8 mouse cellular contexts compared by ENCODE assay signal in the genomic region with DNA sequence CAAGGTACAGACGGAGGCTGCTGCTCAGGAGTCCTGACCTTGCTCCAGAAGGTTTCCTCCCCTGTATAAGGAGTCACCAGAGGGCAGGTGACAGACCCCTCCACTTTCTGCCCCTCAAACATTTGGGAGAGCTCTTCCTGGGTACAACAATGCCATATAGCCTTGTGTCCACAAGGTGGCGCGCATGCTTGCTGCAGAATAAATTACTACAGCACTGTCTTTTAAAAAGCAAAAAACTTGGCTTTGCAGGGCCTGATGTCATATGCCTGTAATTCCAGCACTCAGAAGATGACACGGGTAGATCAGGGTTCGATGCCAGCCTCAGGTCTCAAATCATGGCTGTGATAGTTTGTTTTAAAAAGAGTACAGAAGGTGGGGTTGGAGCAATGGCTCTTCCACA. TPM values are rescaled to one million over a fixed set of nuclear protein-coding genes. Genes with fewer than 3 reads are reported as not detected.
DNase-seq lines count a peak whose midpoint lies in the region; ATAC-seq and TF ChIP-seq lines count a peak whose summit lies in the region.

No protein-coding gene starts in this region.

- H3K4me1 ChIP-seq in forebrain, embryonic 14.5 days (ENCODE audit: control insufficient read depth, insufficient read depth, low read length): peaks cover 9% of the 10 kb centered on the region
- peaks cover 41% of the 10 kb centered on the region for H3K4me1 ChIP-seq in forebrain, embryonic 13.5 days
- H3K4me1 ChIP-seq in ES-Bruce4 (ENCODE audit: control insufficient read depth, insufficient read depth, low read length): no peaks in the 10 kb centered on the region
- peaks cover 8% of the 10 kb centered on the region for H3K4me1 ChIP-seq in cerebellum, adult 2 months (ENCODE audit: control insufficient read depth, insufficient read depth, low read length)

- ATAC-seq in forebrain, embryonic 14.5 days: no peak
- no peak for ATAC-seq in forebrain, embryonic 13.5 days

- peak; percentile 92 for DNase-seq in forebrain, embryonic 14.5 days (ENCODE audit: low spot score)
- peak; percentile 78 to 81 for DNase-seq in cerebellum, adult 2 months
- peak; percentile 41 for DNase-seq in gastrocnemius, postnatal 25 days
- DNase-seq in layer of hippocampus, postnatal 36 days: peak; percentile 71 to 80
- DNase-seq in testis, postnatal 10 days (ENCODE audit: low spot score): peak; percentile 89

- no peak overlapping the region for H3K27ac ChIP-seq in forebrain, embryonic 14.5 days (ENCODE audit: low read depth, low read length)
- no peak overlapping the region for H3K27ac ChIP-seq in forebrain, embryonic 13.5 days
- no peak overlapping the region for H3K27ac ChIP-seq in ES-Bruce4 (ENCODE audit: insufficient read depth, low read length)
- no peak overlapping the region for H3K27ac ChIP-seq in cerebellum, adult 2 months (ENCODE audit: insufficient read depth, low read length)

- peak; percentile 60 for TF ChIP-seq CTCF in ES-Bruce4 (IDR thresholded peaks at IDR 0.05; ENCODE audit: low read depth, low read length)
- peak; percentile 87 for TF ChIP-seq CTCF in cerebellum, adult 2 months (IDR thresholded peaks at IDR 0.05; ENCODE audit: borderline replicate concordance, insufficient read depth, low read depth, low read length)

- WGBS in forebrain, embryonic 14.5 days: 5% methylated on average over 5 of the region's 5 CpGs
- WGBS in forebrain, embryonic 13.5 days: 8% methylated on average over 5 of the region's 5 CpGs
- 6% methylated on average over 5 of the region's 5 CpGs for whole genome bisulfite sequencing in cerebellum, adult 2 months

- H3K79me2 ChIP-seq in myocyte (ENCODE audit: control insufficient read depth, insufficient read depth): no peaks in the 10 kb centered on the region

- no peak overlapping the region for H3K4me2 ChIP-seq in forebrain, embryonic 14.5 days (ENCODE audit: low read length)
- H3K4me2 ChIP-seq in forebrain, embryonic 13.5 days: no peak overlapping the region
- H3K4me2 ChIP-seq in myocyte (ENCODE audit: low read depth): no peak overlapping the region

- no peaks in the 10 kb centered on the region for H3K27me3 ChIP-seq in forebrain, embryonic 14.5 days (replicated peaks; ENCODE audit: control insufficient read depth, insufficient read depth, low read length)
- H3K27me3 ChIP-seq in forebrain, embryonic 13.5 days: no peaks in the 10 kb centered on the region; the same call in 1 of the 2 replicates
- H3K27me3 ChIP-seq in ES-Bruce4 (ENCODE audit: control insufficient read depth, insufficient read depth, low read length, poor library complexity, severe bottlenecking): no peaks in the 10 kb centered on the region
- no peaks in the 10 kb centered on the region for H3K27me3 ChIP-seq in cerebellum, adult 2 months (ENCODE audit: control insufficient read depth, insufficient read depth, low read length)
- no peaks in the 10 kb centered on the region for H3K27me3 ChIP-seq in myocyte (ENCODE audit: control insufficient read depth, insufficient read depth, insufficient read length)

- TF ChIP-seq EP300 in ES-Bruce4 (IDR thresholded peaks at IDR 0.05; ENCODE audit: insufficient read depth, low read depth, low read length): no peak

- no peak overlapping the region for H3ac ChIP-seq in myocyte (ENCODE audit: control insufficient read depth, insufficient read length)

- no peak overlapping the region for H3K4me3 ChIP-seq in forebrain, embryonic 14.5 days (ENCODE audit: low read depth, low read length)
- H3K4me3 ChIP-seq in forebrain, embryonic 13.5 days: no peak overlapping the region
- no peak overlapping the region for H3K4me3 ChIP-seq in ES-Bruce4 (ENCODE audit: low read depth, low read length)
- H3K4me3 ChIP-seq in cerebellum, adult 2 months (replicated peaks; ENCODE audit: insufficient read depth, low read depth, low read length): no peak overlapping the region
- no peak overlapping the region for H3K4me3 ChIP-seq in myocyte

- no peaks in the 10 kb centered on the region for H3K36me3 ChIP-seq in forebrain, embryonic 14.5 days (ENCODE audit: control insufficient read depth, insufficient read depth, low read length)
- no peaks in the 10 kb centered on the region for H3K36me3 ChIP-seq in forebrain, embryonic 13.5 days (ENCODE audit: poor library complexity, severe bottlenecking)
- no peaks in the 10 kb centered on the region for H3K36me3 ChIP-seq in ES-Bruce4 (ENCODE audit: control insufficient read depth, insufficient read depth, low read length, poor library complexity, severe bottlenecking)
- H3K36me3 ChIP-seq in myocyte (ENCODE audit: control insufficient read depth, insufficient read depth): no peaks in the 10 kb centered on the region

- no peak overlapping the region for H3K9ac ChIP-seq in forebrain, embryonic 14.5 days (ENCODE audit: low read length)
- no peak overlapping the region for H3K9ac ChIP-seq in forebrain, embryonic 13.5 days
- H3K9ac ChIP-seq in ES-Bruce4 (ENCODE audit: low read depth, poor library complexity, severe bottlenecking): no peak overlapping the region

- TF ChIP-seq POLR2A in ES-Bruce4 (IDR thresholded peaks at IDR 0.05; ENCODE audit: insufficient read depth, low read length) (no peak), myocyte (IDR thresholded peaks at IDR 0.05; ENCODE audit: insufficient read length, low read depth) (no peak)
- no peak for TF ChIP-seq POLR2A in cerebellum, adult 2 months (IDR thresholded peaks at IDR 0.05; ENCODE audit: borderline replicate concordance, insufficient read depth, low read length)

- H3K9me3 ChIP-seq in forebrain, embryonic 14.5 days (replicated peaks; ENCODE audit: control insufficient read depth, low read length): no peaks in the 10 kb centered on the region
- no peaks in the 10 kb centered on the region for H3K9me3 ChIP-seq in forebrain, embryonic 13.5 days (replicated peaks)
- no peaks in the 10 kb centered on the region for H3K9me3 ChIP-seq in ES-Bruce4 (replicated peaks; ENCODE audit: control insufficient read depth, insufficient read depth, low read length, poor library complexity, severe bottlenecking)

TF ChIP-seq in myocyte, 11 proteins besides CTCF, POLR2A, EP300 and RAD21:
- no peak for TF ChIP-seq MYOG (IDR thresholded peaks at IDR 0.05; ENCODE audit: control insufficient read depth in 1 of 3, insufficient read depth in 1 of 3, insufficient read length in 2 of 3, low read depth in 2 of 3)
- peak; percentile 93 for TF ChIP-seq CEBPB (IDR thresholded peaks at IDR 0.05; ENCODE audit: insufficient read depth, poor library complexity, severe bottlenecking)

RNA-seq across cellular contexts. Expression of gene Tldc1, which starts 4.5 kb away (rescaled TPM):
- 5.1 and 6.0 TPM in 2 replicates for polyA plus RNA-seq in forebrain, embryonic 14.5 days (2014; fragmentation: Nextera tagmentation; extraction: Ambion mirVana)
- 11.6 and 14.4 TPM in 2 replicates for polyA plus RNA-seq in forebrain, embryonic 13.5 days (2015; fragmentation: Nextera tagmentation; extraction: Ambion mirVana)
- polyA plus RNA-seq in ES-Bruce4 (2011; ENCODE audit: insufficient read depth, insufficient read length, low read depth, missing spikeins) (12.7 and 15.5 TPM in 2 replicates), myocyte (2012; fragmentation: generic; extraction: Trizol) (9.6 TPM)
- polyA plus RNA-seq in cerebellum, adult 2 months (2012; rRNA removed): 10.8 and 11.0 TPM in 2 replicates
- 1 to 10 TPM; 3.2 to 4.0 TPM for total RNA-seq in gastrocnemius, postnatal 25 days (2021)
- 10 to 100 TPM; 15.7 to 18.7 TPM for total RNA-seq in layer of hippocampus, postnatal 36 days (2021)

RNA-seq across cellular contexts. Expression of gene Cotl1, which starts 57.6 kb away (rescaled TPM):
- polyA plus RNA-seq in forebrain, embryonic 14.5 days (2014; fragmentation: Nextera tagmentation; extraction: Ambion mirVana): 403 and 455 TPM in 2 replicates
- 92.3 and 99.6 TPM in 2 replicates for polyA plus RNA-seq in forebrain, embryonic 13.5 days (2015; fragmentation: Nextera tagmentation; extraction: Ambion mirVana)
- 106 and 111 TPM in 2 replicates for polyA plus RNA-seq in ES-Bruce4 (2011; ENCODE audit: insufficient read depth, insufficient read length, low read depth, missing spikeins)
- 149 and 156 TPM in 2 replicates for polyA plus RNA-seq in cerebellum, adult 2 months (2012; rRNA removed)
- 10 to 100 TPM in 1 of 2 experiments, 1 to 10 TPM in 1; 6.5 to 11.3 TPM for total RNA-seq in gastrocnemius, postnatal 25 days (2021)
- 100 to 1,000 TPM; 129 to 137 TPM for total RNA-seq in layer of hippocampus, postnatal 36 days (2021)
- polyA plus RNA-seq in myocyte (2012; fragmentation: generic; extraction: Trizol): 144 TPM

Comparison
In these comparisons a context has a peak if more than half of its experiments do, and no peak if none do; other contexts are left out.
1. DNase-seq: peak in every context shown above with its lines; median percentile 92 in forebrain, embryonic 14.5 days; 89 in testis, postnatal 10 days; 80 in cerebellum, adult 2 months; 76 in layer of hippocampus, postnatal 36 days; 41 in gastrocnemius, postnatal 25 days.